Mouse (Mus musculus): ENCODE measurements around the gene Kat5. TPM values are rescaled to one million over a fixed set of nuclear protein-coding genes. Genes with fewer than 3 reads are reported as not detected.

Kat5 gene
- polyA plus RNA-seq, 1 experiment from 2014 or later: 55.1 TPM

DNA sequence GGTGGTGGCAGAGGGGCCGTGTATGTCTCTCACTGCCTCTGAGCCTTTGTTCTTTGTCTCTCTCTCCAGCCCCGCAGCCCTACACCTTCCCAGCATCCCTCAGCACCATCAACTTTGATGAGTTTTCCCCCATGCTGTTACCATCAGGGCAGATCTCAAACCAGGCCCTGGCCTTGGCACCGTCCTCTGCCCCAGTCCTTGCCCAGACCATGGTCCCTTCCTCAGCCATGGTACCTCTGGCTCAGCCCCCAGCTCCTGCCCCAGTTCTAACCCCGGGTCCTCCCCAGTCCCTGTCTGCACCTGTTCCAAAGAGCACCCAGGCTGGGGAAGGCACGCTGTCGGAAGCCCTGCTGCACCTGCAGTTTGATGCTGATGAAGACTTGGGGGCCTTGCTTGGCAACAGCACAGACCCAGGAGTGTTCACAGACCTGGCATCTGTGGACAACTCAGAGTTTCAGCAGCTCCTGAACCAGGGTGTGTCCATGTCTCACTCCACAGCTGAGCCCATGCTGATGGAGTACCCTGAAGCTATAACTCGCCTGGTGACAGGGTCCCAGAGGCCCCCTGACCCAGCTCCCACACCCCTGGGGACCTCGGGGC, 36.8 kb upstream of the Kat5 start:
- Histone ChIP-seq H3K4me2 (ENCODE audit: low read depth, low read length) (no peak overlapping the region), H3K27me3 (ENCODE audit: control insufficient read depth, insufficient read depth, low read depth, low read length) (no peaks in the 10 kb centered on the region), H3K9ac (ENCODE audit: low read length) (no peak overlapping the region), H3K36me3 (ENCODE audit: control insufficient read depth, insufficient read depth, low read length) (peaks cover 46% of the 10 kb centered on the region), H3K4me1 (replicated peaks; ENCODE audit: control insufficient read depth, insufficient read depth, low read length) (peaks cover 12% of the 10 kb centered on the region), H3K27ac (ENCODE audit: low read length) (no peak overlapping the region), H3K4me3 (ENCODE audit: low read length) (no peak overlapping the region), H3K9me3 (ENCODE audit: control insufficient read depth, low read length) (no peaks in the 10 kb centered on the region)
- WGBS: 92% methylated on average over 8 of the region's 8 CpGs
- ATAC-seq (ENCODE audit: low read depth): no peak

DNA sequence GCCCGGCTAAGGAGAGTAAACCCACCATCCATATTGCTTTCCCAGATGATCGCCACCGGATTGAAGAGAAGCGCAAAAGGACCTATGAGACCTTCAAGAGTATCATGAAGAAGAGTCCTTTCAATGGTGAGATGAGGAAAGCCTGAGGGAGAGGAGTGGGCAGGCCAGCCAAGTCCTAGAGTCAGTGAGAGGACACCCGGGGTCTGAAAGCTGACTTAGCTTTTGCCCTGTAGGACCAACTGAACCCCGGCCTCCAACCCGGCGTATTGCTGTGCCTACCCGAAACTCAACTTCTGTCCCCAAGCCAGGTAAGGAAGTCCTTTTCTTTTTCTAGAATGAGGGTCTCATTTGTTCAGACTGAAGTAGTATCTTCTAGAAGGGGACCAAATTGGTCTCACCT, 35.2 kb upstream of the Kat5 start:
- Histone ChIP-seq H3K4me2 (ENCODE audit: low read depth, low read length) (no peak overlapping the region), H3K27me3 (ENCODE audit: control insufficient read depth, insufficient read depth, low read depth, low read length) (no peaks in the 10 kb centered on the region), H3K4me1 (replicated peaks; ENCODE audit: control insufficient read depth, insufficient read depth, low read length) (peaks cover 12% of the 10 kb centered on the region), H3K9ac (ENCODE audit: low read length) (no peak overlapping the region), H3K4me3 (ENCODE audit: low read length) (no peak overlapping the region), H3K36me3 (ENCODE audit: control insufficient read depth, insufficient read depth, low read length) (peaks cover 58% of the 10 kb centered on the region), H3K27ac (ENCODE audit: low read length) (no peak overlapping the region), H3K9me3 (ENCODE audit: control insufficient read depth, low read length) (no peaks in the 10 kb centered on the region)
- ATAC-seq (ENCODE audit: low read depth): no peak
- 95% methylated on average over 9 of the region's 9 CpGs for WGBS

DNA sequence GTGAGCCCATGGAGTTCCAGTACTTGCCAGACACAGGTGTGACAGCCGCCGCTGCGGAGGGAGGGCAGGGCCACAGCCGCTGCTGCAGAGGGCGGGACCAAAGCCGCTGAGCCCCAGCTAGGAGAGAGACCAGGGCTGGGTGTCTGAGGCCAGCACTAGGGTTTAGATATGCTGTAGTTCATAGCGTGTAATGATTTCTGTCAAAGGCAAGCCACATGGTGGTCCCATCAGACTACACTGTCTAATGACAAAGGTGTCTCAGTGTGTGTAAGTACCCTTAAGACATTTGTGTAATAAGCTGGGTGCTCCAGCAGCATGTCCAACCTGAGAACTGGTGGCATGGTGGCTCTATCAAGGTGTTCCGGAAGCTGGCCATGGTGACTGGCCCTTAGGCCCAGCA, 31.6 kb upstream of the Kat5 start:
- Histone ChIP-seq H3K27ac (ENCODE audit: low read length) (no peak overlapping the region), H3K9me3 (ENCODE audit: control insufficient read depth, low read length) (no peaks in the 10 kb centered on the region), H3K36me3 (ENCODE audit: control insufficient read depth, insufficient read depth, low read length) (peaks cover 57% of the 10 kb centered on the region), H3K4me1 (replicated peaks; ENCODE audit: control insufficient read depth, insufficient read depth, low read length) (peaks cover 14% of the 10 kb centered on the region), H3K4me3 (ENCODE audit: low read length) (no peak overlapping the region), H3K9ac (ENCODE audit: low read length) (no peak overlapping the region), H3K4me2 (ENCODE audit: low read depth, low read length) (no peak overlapping the region), H3K27me3 (ENCODE audit: control insufficient read depth, insufficient read depth, low read depth, low read length) (no peaks in the 10 kb centered on the region)
- no peak for ATAC-seq (ENCODE audit: low read depth)
- WGBS: 85% methylated on average over 8 of the region's 8 CpGs

DNA sequence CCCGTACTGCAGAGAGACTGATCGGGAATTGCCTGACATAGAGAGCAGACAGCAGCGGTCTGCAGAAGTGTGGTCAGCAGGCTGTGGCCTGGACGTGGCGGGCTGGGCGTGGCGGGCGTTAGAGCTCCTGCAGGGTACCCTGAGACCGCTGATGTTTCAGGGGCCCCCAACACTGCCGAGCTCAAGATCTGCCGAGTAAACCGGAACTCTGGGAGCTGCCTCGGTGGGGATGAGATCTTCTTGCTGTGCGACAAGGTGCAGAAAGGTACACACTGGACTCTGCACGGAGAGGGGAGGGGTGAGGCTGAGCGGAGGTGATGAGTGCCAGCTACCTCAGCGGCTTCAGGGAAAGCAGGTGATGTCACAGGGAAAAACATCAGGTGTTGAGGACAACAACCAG, 31.0 kb upstream of the Kat5 start:
- H3K9me3 ChIP-seq (ENCODE audit: control insufficient read depth, low read length): no peaks in the 10 kb centered on the region
- H3K27ac ChIP-seq (ENCODE audit: low read length): no peak overlapping the region
- WGBS: 88% methylated on average over 17 of the region's 17 CpGs
- H3K36me3 ChIP-seq (ENCODE audit: control insufficient read depth, insufficient read depth, low read length): peaks cover 53% of the 10 kb centered on the region
- no peak overlapping the region for H3K4me2 ChIP-seq (ENCODE audit: low read depth, low read length)
- H3K9ac ChIP-seq (ENCODE audit: low read length): no peak overlapping the region
- ATAC-seq (ENCODE audit: low read depth): no peak
- H3K4me3 ChIP-seq (ENCODE audit: low read length): no peak overlapping the region
- H3K4me1 ChIP-seq (replicated peaks; ENCODE audit: control insufficient read depth, insufficient read depth, low read length): peaks cover 16% of the 10 kb centered on the region
- H3K27me3 ChIP-seq (ENCODE audit: control insufficient read depth, insufficient read depth, low read depth, low read length): no peaks in the 10 kb centered on the region

DNA sequence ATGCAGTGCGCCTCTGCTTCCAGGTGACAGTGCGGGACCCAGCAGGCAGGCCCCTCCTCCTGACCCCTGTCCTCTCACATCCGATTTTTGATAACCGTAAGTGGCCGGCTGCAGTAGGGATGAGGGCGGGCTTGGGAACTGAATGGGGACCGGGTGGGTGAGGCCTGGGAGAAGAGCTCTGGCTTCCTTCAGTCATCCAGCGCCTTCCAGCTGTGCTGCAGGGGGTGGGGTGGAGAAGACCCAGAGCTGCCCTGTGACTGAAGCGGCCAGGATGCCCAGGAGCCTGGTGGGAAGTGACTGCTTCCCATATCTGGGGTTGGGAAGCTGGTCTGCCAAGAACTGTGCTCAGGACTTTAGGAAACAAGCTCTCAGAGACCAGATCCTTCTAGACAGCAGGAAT, 30.3 kb upstream of the Kat5 start:
- WGBS: 48% methylated on average over 9 of the region's 9 CpGs
- Histone ChIP-seq H3K4me2 (ENCODE audit: low read depth, low read length) (no peak overlapping the region), H3K9me3 (ENCODE audit: control insufficient read depth, low read length) (no peaks in the 10 kb centered on the region), H3K36me3 (ENCODE audit: control insufficient read depth, insufficient read depth, low read length) (peaks cover 46% of the 10 kb centered on the region), H3K27me3 (ENCODE audit: control insufficient read depth, insufficient read depth, low read depth, low read length) (no peaks in the 10 kb centered on the region), H3K4me1 (replicated peaks; ENCODE audit: control insufficient read depth, insufficient read depth, low read length) (peaks cover 16% of the 10 kb centered on the region), H3K9ac (ENCODE audit: low read length) (no peak overlapping the region), H3K4me3 (ENCODE audit: low read length) (no peak overlapping the region), H3K27ac (ENCODE audit: low read length) (no peak overlapping the region)
- no peak for ATAC-seq (ENCODE audit: low read depth)

DNA sequence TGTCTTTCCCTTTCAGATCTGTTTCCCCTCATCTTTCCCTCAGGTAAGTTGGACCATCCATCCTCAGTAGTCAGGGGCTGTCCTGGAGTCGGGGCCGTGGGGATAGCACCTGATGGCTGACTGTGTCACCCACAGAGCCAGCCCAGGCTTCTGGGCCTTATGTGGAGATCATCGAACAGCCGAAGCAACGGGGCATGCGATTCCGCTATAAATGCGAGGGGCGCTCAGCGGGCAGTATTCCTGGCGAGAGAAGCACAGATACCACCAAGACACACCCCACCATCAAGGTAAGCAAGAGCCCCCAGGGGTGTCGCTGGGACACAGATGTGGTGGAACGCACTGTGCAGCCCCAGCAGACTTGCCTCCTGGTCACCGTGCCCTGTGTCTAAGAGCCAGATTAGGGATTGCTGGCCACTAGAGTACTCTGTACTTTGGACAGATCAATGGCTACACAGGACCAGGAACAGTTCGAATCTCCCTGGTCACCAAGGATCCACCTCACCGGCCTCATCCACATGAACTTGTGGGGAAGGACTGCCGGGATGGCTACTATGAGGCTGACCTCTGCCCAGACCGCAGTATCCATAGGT, 28.5 kb upstream of the Kat5 start:
- Histone ChIP-seq H3K27me3 (ENCODE audit: control insufficient read depth, insufficient read depth, low read depth, low read length) (no peaks in the 10 kb centered on the region), H3K36me3 (ENCODE audit: control insufficient read depth, insufficient read depth, low read length) (peaks cover 37% of the 10 kb centered on the region), H3K27ac (ENCODE audit: low read length) (no peak overlapping the region; the same call in 1 of the 2 replicates), H3K4me3 (ENCODE audit: low read length) (peak overlapping the region; percentile 84), H3K4me2 (ENCODE audit: low read depth, low read length) (peak overlapping the region; percentile 91), H3K9ac (ENCODE audit: low read length) (peak overlapping the region; percentile 96), H3K4me1 (replicated peaks; ENCODE audit: control insufficient read depth, insufficient read depth, low read length) (peaks cover 16% of the 10 kb centered on the region), H3K9me3 (ENCODE audit: control insufficient read depth, low read length) (no peaks in the 10 kb centered on the region)
- WGBS: 90% methylated on average over 18 of the region's 18 CpGs
- no peak for ATAC-seq (ENCODE audit: low read depth)

DNA sequence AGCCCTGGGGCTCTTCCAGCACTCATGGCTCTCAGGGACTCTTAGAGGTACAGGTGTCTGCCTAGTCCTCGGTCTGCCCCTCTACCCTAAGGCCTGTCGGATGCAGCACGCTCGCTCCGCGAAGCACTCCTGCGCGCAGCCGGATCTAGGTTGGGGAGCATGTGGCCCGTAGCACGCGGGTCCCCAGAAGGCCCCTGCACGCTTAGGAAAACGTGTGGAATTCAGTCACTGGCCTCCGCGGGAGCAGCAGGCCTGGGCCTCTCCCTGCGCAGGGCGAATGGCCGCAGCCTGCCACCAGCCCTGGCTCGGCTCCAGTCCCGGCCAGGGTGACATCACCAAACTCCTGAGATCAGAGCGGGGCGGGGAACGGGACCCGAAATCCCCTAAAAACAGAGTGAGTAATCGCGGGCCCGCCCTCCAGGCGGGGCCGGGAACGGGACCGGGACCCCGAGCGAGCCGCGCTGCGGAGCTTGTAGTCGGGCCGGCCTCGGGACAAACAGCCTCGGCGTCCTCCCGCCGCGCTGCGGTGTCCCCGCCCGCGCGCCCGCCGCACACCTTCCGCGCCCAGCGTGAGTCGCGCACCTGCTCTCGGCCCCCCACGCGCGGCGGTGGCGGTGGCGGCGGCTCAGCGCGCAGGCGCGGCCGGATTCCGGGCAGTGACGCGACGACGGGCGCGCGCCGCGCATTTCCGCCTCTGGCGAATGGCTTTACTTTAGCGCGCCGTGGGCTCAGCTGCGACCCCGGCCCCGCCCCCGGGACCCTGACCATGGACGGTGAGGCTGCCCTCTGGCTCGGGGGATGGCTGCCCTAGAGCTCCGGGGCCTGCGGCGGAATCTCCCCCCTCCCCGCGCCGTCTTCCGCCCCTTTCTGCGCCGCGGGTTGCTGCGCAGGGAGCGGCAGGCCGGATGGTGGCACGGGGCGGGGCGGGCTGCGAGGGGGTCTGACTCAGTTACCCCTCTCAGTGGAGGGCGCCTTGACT, 27.3 kb upstream of the Kat5 start, which contains the start of gene Rela:
Rela (plus strand) TSS at position 415 of the 979 bp plus-strand sequence.
- Histone ChIP-seq H3K27ac (ENCODE audit: low read length) (peak within 1 kb of the TSS; percentile 94), H3K4me1 (replicated peaks; ENCODE audit: control insufficient read depth, insufficient read depth, low read length) (peaks cover 16% of the 10 kb centered on the region), H3K9me3 (ENCODE audit: control insufficient read depth, low read length) (no peaks in the 10 kb centered on the region), H3K27me3 (ENCODE audit: control insufficient read depth, insufficient read depth, low read depth, low read length) (no peaks in the 10 kb centered on the region), H3K9ac (ENCODE audit: low read length) (peak within 1 kb of the TSS; percentile 96), H3K4me2 (ENCODE audit: low read depth, low read length) (peak within 1 kb of the TSS; percentile 91), H3K36me3 (ENCODE audit: control insufficient read depth, insufficient read depth, low read length) (peaks cover 29% of the 10 kb centered on the region), H3K4me3 (ENCODE audit: low read length) (peak within 1 kb of the TSS; percentile 84)
- WGBS: under 1% methylated on average over 98 of the region's 109 CpGs
- peak; percentile 92 for ATAC-seq (ENCODE audit: low read depth)

DNA sequence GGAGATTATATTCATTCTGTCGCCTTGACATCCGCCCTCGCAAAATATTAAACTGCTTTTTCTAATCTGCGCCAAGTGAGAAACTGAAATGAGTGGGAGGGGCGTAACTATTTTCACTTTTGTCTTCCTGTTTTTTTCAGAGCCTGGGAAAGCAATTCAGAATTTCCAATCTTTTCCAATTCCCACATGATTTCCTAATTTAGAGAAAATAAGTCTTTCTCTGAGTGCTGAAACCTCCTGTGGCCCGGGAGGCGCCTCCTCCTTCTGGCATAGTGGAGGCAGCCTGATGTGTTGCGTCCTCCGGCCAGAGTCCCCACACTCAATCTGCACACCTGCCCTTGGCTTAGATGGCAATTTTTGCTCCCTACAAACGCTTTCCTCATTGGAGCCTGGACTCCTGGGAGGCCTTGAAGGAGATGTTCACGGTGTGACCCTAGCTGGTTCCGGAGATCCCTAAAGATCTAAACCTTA, 26.6 kb upstream of the Kat5 start:
- no peaks in the 10 kb centered on the region for H3K27me3 ChIP-seq (ENCODE audit: control insufficient read depth, insufficient read depth, low read depth, low read length)
- peak; percentile 14 for ATAC-seq (ENCODE audit: low read depth)
- peak overlapping the region; percentile 84 for H3K4me3 ChIP-seq (ENCODE audit: low read length)
- 39% methylated on average over 12 of the region's 12 CpGs for WGBS
- H3K36me3 ChIP-seq (ENCODE audit: control insufficient read depth, insufficient read depth, low read length): peaks cover 23% of the 10 kb centered on the region
- peak overlapping the region; percentile 96 for H3K9ac ChIP-seq (ENCODE audit: low read length)
- H3K27ac ChIP-seq (ENCODE audit: low read length): peak overlapping the region; percentile 94
- H3K4me1 ChIP-seq (replicated peaks; ENCODE audit: control insufficient read depth, insufficient read depth, low read length): peaks cover 16% of the 10 kb centered on the region
- H3K9me3 ChIP-seq (ENCODE audit: control insufficient read depth, low read length): no peaks in the 10 kb centered on the region
- peak overlapping the region; percentile 91 for H3K4me2 ChIP-seq (ENCODE audit: low read depth, low read length)

DNA sequence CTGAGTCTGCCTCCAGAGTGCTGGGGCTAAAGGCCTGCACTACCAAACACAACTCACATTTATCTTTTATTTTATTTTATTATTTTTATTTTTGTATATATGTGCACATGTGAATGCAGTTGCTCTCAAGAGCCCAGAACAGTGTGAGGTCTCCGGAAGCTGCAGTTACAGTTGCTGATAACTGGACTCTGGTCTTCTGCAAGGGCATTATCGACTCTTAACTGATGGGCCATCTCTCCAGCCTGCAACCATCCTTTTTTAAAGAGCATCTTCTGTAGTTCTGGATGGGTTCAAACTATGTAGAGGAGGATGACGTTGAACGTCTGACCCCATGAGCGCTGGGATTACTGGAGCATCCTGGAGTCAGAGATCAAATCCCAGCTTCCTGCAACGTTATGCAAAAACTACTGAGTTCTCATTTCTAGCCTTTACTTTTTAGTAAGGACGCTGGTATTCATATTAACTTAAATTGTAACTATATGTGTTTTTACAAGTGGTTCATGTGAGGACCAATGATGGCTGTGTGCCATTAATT, 26.1 kb upstream of the Kat5 start:
- Histone ChIP-seq H3K27ac (ENCODE audit: low read length) (no peak overlapping the region), H3K9ac (ENCODE audit: low read length) (no peak overlapping the region)
- no peak for ATAC-seq (ENCODE audit: low read depth)

More for the DNA sequence above, 26.1 kb upstream of the Kat5 start:
- Histone ChIP-seq H3K4me1 (replicated peaks; ENCODE audit: control insufficient read depth, insufficient read depth, low read length) (peaks cover 16% of the 10 kb centered on the region), H3K4me2 (ENCODE audit: low read depth, low read length) (0 out of 2 replicates have a peak overlapping the region, but pooled peaks have one; percentile 91), H3K9me3 (ENCODE audit: control insufficient read depth, low read length) (no peaks in the 10 kb centered on the region), H3K27me3 (ENCODE audit: control insufficient read depth, insufficient read depth, low read depth, low read length) (no peaks in the 10 kb centered on the region), H3K36me3 (ENCODE audit: control insufficient read depth, insufficient read depth, low read length) (peaks cover 18% of the 10 kb centered on the region), H3K4me3 (ENCODE audit: low read length) (no peak overlapping the region)
- 66% methylated on average over 7 of the region's 7 CpGs for WGBS

Data from lung, embryonic 16.5 days (tissue).